Mouse (Mus musculus): ENCODE measurements around the gene Spryd3. TPM values are rescaled to one million over a fixed set of nuclear protein-coding genes. Genes with fewer than 3 reads are reported as not detected.
A peak's percentile ranks its signal among the peaks of the same experiment; 100 is the strongest.

Spryd3 gene
- total RNA-seq, 2 experiments from 2014 or later, result 156 to 165 TPM

DNA sequence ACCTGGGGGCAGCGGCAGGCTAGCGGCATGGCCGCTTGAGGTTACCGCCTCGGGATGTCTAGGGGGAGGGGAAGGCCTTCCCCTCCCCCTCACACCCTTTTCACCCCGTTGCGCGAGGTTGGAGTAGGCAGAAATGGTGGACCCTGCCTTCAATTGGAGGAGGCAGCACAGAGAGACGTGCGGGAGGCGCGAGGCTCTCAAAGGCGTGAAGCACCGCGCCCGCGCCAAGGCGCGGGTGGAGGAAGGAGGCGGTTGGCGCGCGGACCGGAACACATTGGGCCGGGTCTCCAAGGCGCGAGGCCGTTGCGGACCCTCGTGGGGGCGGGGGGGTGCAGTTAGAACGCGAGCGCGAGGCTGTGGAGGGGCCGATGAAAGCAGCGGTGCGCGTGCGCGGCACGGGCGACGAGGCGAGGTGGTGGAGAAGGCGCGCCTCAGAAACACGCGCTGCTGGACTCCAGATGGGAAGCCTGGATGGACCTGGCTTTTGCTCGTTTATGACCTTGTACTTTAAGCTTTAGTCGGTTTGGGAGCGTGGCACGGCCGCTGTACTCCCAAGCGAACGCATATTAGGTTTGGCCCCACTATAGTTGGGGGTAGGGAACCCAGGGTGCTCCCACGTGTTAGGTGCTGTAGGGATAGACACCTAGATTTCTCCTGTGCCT, 61.8 kb downstream of the Spryd3 start:
- DNase-seq (ENCODE audit: low spot score in 2 of 2), result peak; percentile 32 to 61

DNA sequence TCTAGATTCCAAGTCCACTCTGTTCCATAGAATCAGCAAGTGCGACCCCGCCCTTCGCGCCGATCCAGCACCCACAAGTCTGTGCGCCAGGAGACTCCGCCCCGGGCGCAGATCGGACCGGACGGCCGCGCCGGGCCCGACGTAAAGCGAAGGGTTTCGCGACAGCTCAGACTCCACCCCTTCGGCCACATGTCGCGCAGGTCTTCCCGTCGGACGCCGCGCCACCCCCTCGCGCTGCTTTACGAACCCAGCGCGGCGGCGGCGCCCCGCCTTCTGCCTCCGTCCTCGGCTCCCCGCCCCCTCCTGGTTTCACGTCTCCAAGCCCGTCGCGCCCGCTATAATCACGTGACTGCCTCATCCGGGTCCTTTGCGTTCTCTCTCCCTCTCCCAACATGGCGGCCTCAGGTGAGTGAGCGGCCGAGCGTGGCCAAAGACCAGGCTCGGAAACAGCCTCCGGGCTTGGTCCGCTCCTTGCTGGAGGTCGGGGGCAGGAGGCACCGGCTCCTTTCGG, 62.4 kb downstream of the Spryd3 start, which contains the start of gene Eif4b:
TSS of gene Eif4b (plus strand) at position 215 of the 511 bp plus-strand sequence.
- peak; percentile 98 to 99 for DNase-seq (ENCODE audit: low spot score in 2 of 2)

DNA sequence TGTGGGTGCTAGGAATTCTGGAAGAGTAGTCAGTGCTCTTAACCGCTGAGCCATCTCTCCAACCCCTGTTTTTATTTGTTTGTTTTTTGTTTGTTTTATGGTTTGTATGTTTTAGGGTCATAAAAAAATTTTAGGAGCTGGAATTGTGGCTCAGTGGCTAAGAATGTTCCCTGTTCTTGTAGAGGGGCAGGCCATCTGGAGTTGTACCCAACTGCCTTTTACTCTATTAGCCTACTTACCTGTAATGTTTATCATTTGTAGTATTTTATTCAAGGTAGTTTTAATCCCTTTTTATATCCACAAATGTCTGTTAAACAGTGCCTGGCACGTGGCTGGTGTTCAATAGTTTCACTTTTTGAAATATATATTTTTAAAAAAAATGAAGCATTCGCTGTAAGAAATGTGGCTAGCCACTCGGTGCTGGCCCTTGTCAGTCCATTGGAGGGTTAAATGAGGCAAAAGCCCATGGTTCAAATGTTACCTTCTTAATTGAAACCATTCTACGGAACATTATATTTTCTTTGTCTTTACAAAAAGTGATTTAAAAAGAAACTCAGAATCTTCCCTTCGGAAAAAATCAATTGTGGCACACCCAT, 63.0 kb downstream of the Spryd3 start:
- no peak for DNase-seq (ENCODE audit: low spot score in 2 of 2)

DNA sequence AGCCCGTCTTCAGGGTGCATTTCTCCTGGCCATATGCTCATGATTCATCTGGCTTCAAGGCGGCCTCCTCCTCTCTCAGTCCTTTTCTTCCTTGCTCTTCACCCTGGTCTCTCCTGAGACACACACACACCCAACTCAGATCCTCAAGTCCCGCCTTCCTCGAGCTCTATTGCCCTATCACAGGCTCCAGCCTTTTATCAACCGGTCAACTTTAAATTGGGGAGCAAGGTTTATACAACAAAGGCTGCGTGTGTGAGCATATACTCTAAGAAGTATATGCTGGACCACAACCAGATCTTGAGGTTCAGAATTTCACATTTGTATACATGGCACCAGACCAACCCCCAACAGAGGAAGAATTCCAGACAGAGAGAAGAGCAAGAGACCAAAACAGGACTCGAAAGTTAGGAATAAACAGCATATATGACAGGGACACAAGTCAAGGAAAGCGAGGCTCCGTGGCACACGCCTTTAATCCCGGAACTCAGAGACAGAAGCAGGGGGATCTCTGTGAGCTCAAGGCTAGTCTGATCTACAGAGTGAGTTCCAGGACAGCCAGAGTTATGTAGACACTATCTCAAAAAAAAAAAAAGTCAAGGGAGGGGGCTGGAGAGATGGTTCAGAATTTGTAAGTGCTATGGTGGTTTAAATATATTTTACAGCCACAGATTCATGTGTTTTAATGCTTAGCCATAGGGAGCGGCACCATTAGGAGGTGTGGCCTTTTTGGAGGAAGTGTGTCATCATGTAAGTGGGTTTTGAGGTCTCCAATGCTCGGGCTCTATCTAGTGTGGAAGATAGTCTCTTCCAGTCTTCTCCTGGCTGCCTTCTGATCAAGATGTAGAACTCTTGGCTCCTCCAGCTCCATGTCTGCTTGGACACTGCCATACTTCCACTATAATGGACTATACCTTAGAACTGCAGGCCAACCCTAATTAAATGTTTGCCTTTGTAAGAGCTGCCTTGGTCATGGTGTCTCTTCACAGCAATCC, 65.3 kb downstream of the Spryd3 start:
- no peak for DNase-seq (ENCODE audit: low spot score in 2 of 2)

Other genes starting within 250 kb of the Spryd3 start
- not detected for gene Krt76, start 243.3 kb downstream of the Spryd3 start, total RNA-seq (2021)
- not detected for gene Krt4, start 211.5 kb downstream of the Spryd3 start, total RNA-seq (2021)
- gene Krt79, start 195.9 kb downstream of the Spryd3 start, total RNA-seq (2021), result under 1 TPM; 0.20 to 0.45 TPM
- gene Krt78, start 181.9 kb downstream of the Spryd3 start, total RNA-seq (2021), result not detected
- not detected for gene Krt8, start 131.8 kb downstream of the Spryd3 start, total RNA-seq (2021)
- gene Krt18, start 108.1 kb downstream of the Spryd3 start, total RNA-seq (2021), result under 1 TPM; 0.23 to 0.64 TPM
- 100 to 1,000 TPM; 197 to 203 TPM for gene Eif4b, start 62.5 kb downstream of the Spryd3 start, total RNA-seq (2021)
- gene Tns2, start 35.8 kb downstream of the Spryd3 start, total RNA-seq (2021), result 10 to 100 TPM; 13.8 to 18.2 TPM
- gene Igfbp6, start 8.1 kb upstream of the Spryd3 start, total RNA-seq (2021), result 10 to 100 TPM; 11.7 to 12.9 TPM
- gene Soat2, start 14.3 kb upstream of the Spryd3 start, total RNA-seq (2021), result under 1 TPM in 1 of 2 experiments, not detected in 1; 0.15 TPM
- gene Zfp740, start 67.0 kb upstream of the Spryd3 start, total RNA-seq (2021), result 10 to 100 TPM; 66.1 to 71.8 TPM
- gene Csad, start 68.5 kb upstream of the Spryd3 start, total RNA-seq (2021), result 10 to 100 TPM; 33.3 to 37.4 TPM
- gene Itgb7, start 95.7 kb upstream of the Spryd3 start, total RNA-seq (2021), result 1 to 10 TPM in 1 of 2 experiments, under 1 TPM in 1; 0.76 to 1.9 TPM
- 10 to 100 TPM; 11.3 to 13.7 TPM for gene Rarg, start 121.3 kb upstream of the Spryd3 start, total RNA-seq (2021)
- not detected for gene Gm9918, start 134.3 kb upstream of the Spryd3 start, total RNA-seq (2021)
- 10 to 100 TPM; 34.6 to 38.9 TPM for gene Mfsd5, start 143.2 kb upstream of the Spryd3 start, total RNA-seq (2021)
- gene Espl1, start 160.0 kb upstream of the Spryd3 start, total RNA-seq (2021), result 1 to 10 TPM in 1 of 2 experiments, under 1 TPM in 1; 0.64 to 1.4 TPM
- gene Pfdn5, start 189.9 kb upstream of the Spryd3 start, total RNA-seq (2021), result 100 to 1,000 TPM; 469 to 474 TPM
- 10 to 100 TPM; 69.4 to 72.5 TPM for gene Myg1, start 195.5 kb upstream of the Spryd3 start, total RNA-seq (2021)
- 10 to 100 TPM; 19.2 to 23.6 TPM for gene Aaas, start 214.5 kb upstream of the Spryd3 start, total RNA-seq (2021)
- gene Sp7, start 230.9 kb upstream of the Spryd3 start, total RNA-seq (2021), result under 1 TPM; 0.41 to 0.45 TPM

Measured in layer of hippocampus, adult 18-20 months (tissue).